Mouse (Mus musculus): ENCODE data around the gene Calml4. TPM values are rescaled to one million over a fixed set of nuclear protein-coding genes. Genes with fewer than 3 reads are reported as not detected.

The Calml4 gene
- polyA plus RNA-seq (2014; fragmentation: Illumina TruSeq; extraction: RNeasy Lipid Tissue Mini Kit (QIAGEN cat#74804); ENCODE audit: low read depth, low replicate concordance), result 4.8 TPM

GRCm38 (mm10) chr9:62857719-62858261 is at the start of gene Calml4:
Gene Calml4 (plus strand): TSS chr9:62858080.

GRCm38 (mm10) chr9:62811516-62812121 is 46.3 kb upstream of the Calml4 start, which contains the start of gene Fem1b:
Gene Fem1b (minus strand): TSS chr9:62811934.

GRCm38 (mm10) chr9:62838506-62839171 is 19.2 kb upstream of the Calml4 start, which contains the start of gene Cln6:
Gene Cln6 (plus strand): TSS chr9:62838785.

Other genes starting within 250 kb of the Calml4 start
- gene Itga11, start 180.3 kb upstream of the Calml4 start, polyA plus RNA-seq (2014; fragmentation: Illumina TruSeq; extraction: RNeasy Lipid Tissue Mini Kit (QIAGEN cat#74804); ENCODE audit: low read depth, low replicate concordance), result 0.08 TPM
- gene Fem1b, start 46.1 kb upstream of the Calml4 start, polyA plus RNA-seq (2014; fragmentation: Illumina TruSeq; extraction: RNeasy Lipid Tissue Mini Kit (QIAGEN cat#74804); ENCODE audit: low read depth, low replicate concordance), result 86.8 TPM
- gene Cln6, start 19.3 kb upstream of the Calml4 start, polyA plus RNA-seq (2014; fragmentation: Illumina TruSeq; extraction: RNeasy Lipid Tissue Mini Kit (QIAGEN cat#74804); ENCODE audit: low read depth, low replicate concordance), result 14.9 TPM
- 306 TPM for gene Pias1, start 129.8 kb downstream of the Calml4 start, polyA plus RNA-seq (2014; fragmentation: Illumina TruSeq; extraction: RNeasy Lipid Tissue Mini Kit (QIAGEN cat#74804); ENCODE audit: low read depth, low replicate concordance)